ENCODE assay signal across 8 mouse cellular contexts in the genomic region with DNA sequence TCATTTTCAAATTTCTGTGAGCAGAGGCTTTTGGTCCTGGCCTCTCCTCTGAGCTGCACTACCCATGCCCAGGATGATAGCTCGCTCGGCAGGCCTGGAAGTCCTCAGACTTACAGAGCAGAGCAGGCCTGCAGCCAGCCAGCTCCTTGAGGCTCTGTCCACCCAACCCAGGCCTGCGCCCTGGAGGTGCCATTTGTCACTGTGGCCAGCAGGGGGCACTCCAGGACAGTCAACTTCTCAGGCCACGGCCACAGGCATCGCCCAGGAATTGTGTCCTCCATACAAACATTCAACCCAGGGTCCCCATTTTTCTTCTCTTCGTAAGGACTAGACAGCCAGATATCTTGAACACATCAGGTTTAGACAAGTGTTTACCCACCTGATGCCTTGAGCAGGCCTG. TPM values are rescaled to one million over a fixed set of nuclear protein-coding genes. Genes with fewer than 3 reads are reported as not detected.
DNase-seq lines count a peak whose midpoint lies in the region; ATAC-seq and TF ChIP-seq lines count a peak whose summit lies in the region.

No protein-coding gene starts in this region.

- peak; percentile 46 for ATAC-seq in embryonic facial prominence, embryonic 15.5 days (ENCODE audit: insufficient number of reproducible peaks, low FRiP score, low TSS enrichment, low read depth)
- peak; percentile 76; the same call in 1 of the 2 replicates for ATAC-seq in kidney, embryonic 14.5 days (ENCODE audit: low FRiP score, low TSS enrichment)
- ATAC-seq in limb, embryonic 13.5 days (ENCODE audit: low FRiP score, low read depth) = peak; percentile 80
- peak; percentile 82 for ATAC-seq in midbrain, embryonic 16.5 days

- no peaks in the 10 kb centered on the region for H3K36me3 ChIP-seq in embryonic facial prominence, embryonic 15.5 days
- H3K36me3 ChIP-seq in kidney, embryonic 14.5 days (ENCODE audit: control insufficient read depth, insufficient read depth, low read length) = no peaks in the 10 kb centered on the region
- H3K36me3 ChIP-seq in limb, embryonic 13.5 days = no peaks in the 10 kb centered on the region
- H3K36me3 ChIP-seq in midbrain, embryonic 16.5 days (ENCODE audit: control insufficient read depth, insufficient read depth, low read length) = no peaks in the 10 kb centered on the region
- no peaks in the 10 kb centered on the region for H3K36me3 ChIP-seq in spleen, adult 2 months (ENCODE audit: control insufficient read depth, insufficient read depth, low read length)

- H3K4me2 ChIP-seq in embryonic facial prominence, embryonic 15.5 days (replicated peaks) = no peak overlapping the region
- H3K4me2 ChIP-seq in kidney, embryonic 14.5 days (replicated peaks; ENCODE audit: low read depth, low read length) = no peak overlapping the region
- H3K4me2 ChIP-seq in limb, embryonic 13.5 days (replicated peaks) = no peak overlapping the region
- H3K4me2 ChIP-seq in midbrain, embryonic 16.5 days (ENCODE audit: low read length) = no peak overlapping the region

- no peak overlapping the region for H3K4me3 ChIP-seq in embryonic facial prominence, embryonic 15.5 days (replicated peaks)
- H3K4me3 ChIP-seq in kidney, embryonic 14.5 days (ENCODE audit: low read length) = no peak overlapping the region
- no peak overlapping the region for H3K4me3 ChIP-seq in limb, embryonic 13.5 days
- no peak overlapping the region for H3K4me3 ChIP-seq in midbrain, embryonic 16.5 days (ENCODE audit: low read depth, low read length)
- no peak overlapping the region for H3K4me3 ChIP-seq in spleen, adult 2 months (ENCODE audit: extremely low read depth, insufficient read depth, insufficient read length)

- H3K27me3 ChIP-seq in embryonic facial prominence, embryonic 15.5 days = no peaks in the 10 kb centered on the region
- H3K27me3 ChIP-seq in kidney, embryonic 14.5 days (ENCODE audit: control insufficient read depth, insufficient read depth, low read length) = no peaks in the 10 kb centered on the region
- peaks cover 35% of the 10 kb centered on the region for H3K27me3 ChIP-seq in limb, embryonic 13.5 days
- H3K27me3 ChIP-seq in midbrain, embryonic 16.5 days (ENCODE audit: control insufficient read depth, insufficient read depth, low read depth, low read length) = no peaks in the 10 kb centered on the region
- H3K27me3 ChIP-seq in spleen, adult 2 months (ENCODE audit: control insufficient read depth, insufficient read depth, low read length) = no peaks in the 10 kb centered on the region

- no peak overlapping the region for H3K9ac ChIP-seq in embryonic facial prominence, embryonic 15.5 days
- H3K9ac ChIP-seq in kidney, embryonic 14.5 days (ENCODE audit: low read depth, low read length) = no peak overlapping the region
- H3K9ac ChIP-seq in limb, embryonic 13.5 days = no peak overlapping the region
- H3K9ac ChIP-seq in midbrain, embryonic 16.5 days (ENCODE audit: low read depth, low read length) = 0 out of 2 replicates have a peak overlapping the region, but pooled peaks have one; percentile 0

- no peak overlapping the region for H3K27ac ChIP-seq in embryonic facial prominence, embryonic 15.5 days (replicated peaks)
- no peak overlapping the region for H3K27ac ChIP-seq in kidney, embryonic 14.5 days (ENCODE audit: low read depth, low read length)
- no peak overlapping the region for H3K27ac ChIP-seq in limb, embryonic 13.5 days
- H3K27ac ChIP-seq in midbrain, embryonic 16.5 days (ENCODE audit: low read length) = no peak overlapping the region
- H3K27ac ChIP-seq in spleen, adult 2 months (ENCODE audit: insufficient read depth, low read length) = no peak overlapping the region

- DNase-seq in 416B (ENCODE audit: low read depth) = peak; percentile 73
- peak; percentile 76 for DNase-seq in adrenal gland, postnatal 4 days (ENCODE audit: low spot score in 2 of 2)
- DNase-seq in heart, adult 9 months (ENCODE audit: low spot score in 2 of 2) = peak; percentile 41 to 60
- peak; percentile 26 to 68 for DNase-seq in spleen, adult 2 months (ENCODE audit: low read depth in 1 of 2, low spot score in 2 of 2)

- TF ChIP-seq POLR2A in spleen, adult 2 months (IDR thresholded peaks at IDR 0.05; ENCODE audit: low read depth, low read length) = no peak

- peaks cover 6% of the 10 kb centered on the region; the same call in 1 of the 2 replicates for H3K4me1 ChIP-seq in embryonic facial prominence, embryonic 15.5 days
- peaks cover 2% of the 10 kb centered on the region for H3K4me1 ChIP-seq in kidney, embryonic 14.5 days (ENCODE audit: control insufficient read depth, insufficient read depth, low read length)
- peaks cover 10% of the 10 kb centered on the region for H3K4me1 ChIP-seq in limb, embryonic 13.5 days
- H3K4me1 ChIP-seq in midbrain, embryonic 16.5 days (ENCODE audit: control insufficient read depth, insufficient read depth, low read length) = peaks cover 9% of the 10 kb centered on the region; the same call in 1 of the 2 replicates
- H3K4me1 ChIP-seq in spleen, adult 2 months (ENCODE audit: control insufficient read depth, insufficient read depth, insufficient read length) = no peaks in the 10 kb centered on the region

- H3K9me3 ChIP-seq in embryonic facial prominence, embryonic 15.5 days (replicated peaks) = no peaks in the 10 kb centered on the region
- no peaks in the 10 kb centered on the region for H3K9me3 ChIP-seq in kidney, embryonic 14.5 days (ENCODE audit: control insufficient read depth, low read length)
- no peaks in the 10 kb centered on the region for H3K9me3 ChIP-seq in limb, embryonic 13.5 days
- no peaks in the 10 kb centered on the region for H3K9me3 ChIP-seq in midbrain, embryonic 16.5 days (replicated peaks; ENCODE audit: control insufficient read depth, low read length, poor library complexity, severe bottlenecking)

- TF ChIP-seq CTCF in spleen, adult 2 months (IDR thresholded peaks at IDR 0.05; ENCODE audit: extremely low read depth, insufficient read depth, insufficient read length, insufficient replicate concordance) = peak; percentile 98

- 13% methylated on average over 6 of the region's 6 CpGs for WGBS in embryonic facial prominence, embryonic 15.5 days
- 12% methylated on average over 6 of the region's 6 CpGs for WGBS in kidney, embryonic 14.5 days
- WGBS in limb, embryonic 13.5 days = 9% methylated on average over 6 of the region's 6 CpGs
- WGBS in midbrain, embryonic 16.5 days = 7% methylated on average over 6 of the region's 6 CpGs
- WGBS in spleen, adult 2 months = 12% methylated on average over 6 of the region's 6 CpGs

RNA-seq across cellular contexts. Expression of gene Dmrtb1, which starts 53.9 kb away (rescaled TPM):
- total RNA-seq in adrenal gland, postnatal 4 days (2021) = not detected
- polyA plus RNA-seq in embryonic facial prominence, embryonic 15.5 days (2015; fragmentation: Nextera tagmentation; extraction: Ambion mirVana) = 0.12 and 0.25 TPM in 2 replicates
- not detected in 2 replicates for polyA plus RNA-seq in kidney, embryonic 14.5 days (2014; fragmentation: Nextera tagmentation; extraction: Ambion mirVana)
- polyA plus RNA-seq in limb, embryonic 13.5 days (2015; fragmentation: Nextera tagmentation; extraction: Ambion mirVana) = 0.14 and 0.32 TPM in 2 replicates
- polyA plus RNA-seq in midbrain, embryonic 16.5 days (2015; fragmentation: Nextera tagmentation; extraction: Ambion mirVana) = 45.9 and 68.2 TPM in 2 replicates
- 0.44 and 0.95 TPM in 2 replicates for polyA plus RNA-seq in spleen, adult 2 months (2012; rRNA removed)

Comparison
In these comparisons a context has a peak if more than half of its experiments do, and no peak if none do; other contexts are left out.
1. RNA of gene Dmrtb1, which starts 53.9 kb away (polyA plus RNA-seq): 45.9 to 68.2 TPM in midbrain, embryonic 16.5 days; 0.44 to 0.95 TPM in spleen, adult 2 months, 0.14 to 0.32 TPM in limb, embryonic 13.5 days, 0.12 to 0.25 TPM in embryonic facial prominence, embryonic 15.5 days and not detected in kidney, embryonic 14.5 days; every median in the first group is over 10 times any median in the second.
2. Peak in every context shown above with its lines, with median percentiles within 50 percentile points of each other: DNase-seq and ATAC-seq.